Mouse (Mus musculus) kidney, adult 10 weeks (tissue): Measurements from ENCODE around the gene Hint3. TPM values are rescaled to one million over a fixed set of nuclear protein-coding genes. Genes with fewer than 3 reads are reported as not detected.

ENCODE experiments used
- polyA plus RNA-seq: library from polyadenylated mRNA; stranded (reverse); fragments of 350-450 nt; fragmentation: Illumina TruSeq; extraction: RNeasy Lipid Tissue Mini Kit (QIAGEN cat#74804); gene quantifications from one replicate; pipeline ENCODE4 v1.2.3, GENCODE M21; 2014; ENCODE audit warnings: low read depth, low replicate concordance

Gene Hint3
- 101 TPM for polyA plus RNA-seq

GRCm38 (mm10) chr10:30629513-30629912 is at the start of gene Hint3:
Gene Hint3 (minus strand): TSS chr10:30629632.

GRCm38 (mm10) chr10:30600542-30600966 is 28.9 kb downstream of the Hint3 start, which contains the start of gene Trmt11:
Gene Trmt11 (minus strand): TSS chr10:30600749.

Other genes starting within 250 kb of the Hint3 start
- 24.5 TPM for gene Trmt11, start 28.9 kb downstream of the Hint3 start, polyA plus RNA-seq
- 226 TPM for gene Ncoa7, start 173.7 kb upstream of the Hint3 start, polyA plus RNA-seq
- gene Hey2, start 213.2 kb upstream of the Hint3 start, polyA plus RNA-seq, result 5.0 TPM